Mouse (Mus musculus) large intestine, adult 2 months (tissue): Measurements from ENCODE around the gene Snrnp35. TPM values are rescaled to one million over a fixed set of nuclear protein-coding genes. Genes with fewer than 3 reads are reported as not detected.
"Not testable (repeated sequence)": the region's sequence is repeated elsewhere in the genome, so short reads cannot be mapped to it uniquely, and the experiment has no call there.

ENCODE experiments used
- DNase-seq: peaks from one replicate; pipeline ENCODE4 v3.0.0-alpha.2; 2012; ENCODE audit warnings: low read depth, low spot score
- WGBS: fragments of 180-500 bp; shearing (Covaris S2); methylation state at CpG from one replicate; pipeline ENCODE4 v1.1.7; 2018; 5-methylcytosine and 5-hydroxymethylcytosine counted together
- polyA plus RNA-seq: library from polyadenylated mRNA; depleted of rRNA; stranded (reverse); fragments of >200 nt; gene quantifications from 2 replicates; pipeline ENCODE4 v1.2.3, GENCODE M21; 2012

The Snrnp35 gene
- polyA plus RNA-seq, 1 experiment, result 3.8 TPM

DNA sequence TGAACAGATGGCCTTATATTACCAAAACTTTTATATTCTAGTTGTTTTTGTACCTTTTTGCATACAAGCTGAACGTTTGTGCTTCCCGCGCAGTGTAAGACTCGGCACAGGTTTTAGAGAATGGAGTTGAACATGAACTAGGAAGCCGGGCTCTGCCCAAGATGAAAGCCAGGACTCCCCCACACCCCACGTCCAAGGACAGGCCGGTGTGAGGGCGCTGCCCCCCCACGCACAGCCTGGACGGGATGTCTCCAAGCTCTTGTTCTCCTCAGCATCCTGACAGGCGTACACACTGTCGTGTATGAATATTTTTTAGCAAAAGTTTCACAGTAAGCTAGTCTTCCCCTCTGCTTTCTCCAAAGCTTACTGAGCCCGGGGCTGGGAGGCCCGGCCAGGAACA lies 22.0 kb upstream of the Snrnp35 start:
- DNase-seq, result not testable (repeated sequence)
- WGBS, result 89% methylated on average over 14 of the region's 14 CpGs

DNA sequence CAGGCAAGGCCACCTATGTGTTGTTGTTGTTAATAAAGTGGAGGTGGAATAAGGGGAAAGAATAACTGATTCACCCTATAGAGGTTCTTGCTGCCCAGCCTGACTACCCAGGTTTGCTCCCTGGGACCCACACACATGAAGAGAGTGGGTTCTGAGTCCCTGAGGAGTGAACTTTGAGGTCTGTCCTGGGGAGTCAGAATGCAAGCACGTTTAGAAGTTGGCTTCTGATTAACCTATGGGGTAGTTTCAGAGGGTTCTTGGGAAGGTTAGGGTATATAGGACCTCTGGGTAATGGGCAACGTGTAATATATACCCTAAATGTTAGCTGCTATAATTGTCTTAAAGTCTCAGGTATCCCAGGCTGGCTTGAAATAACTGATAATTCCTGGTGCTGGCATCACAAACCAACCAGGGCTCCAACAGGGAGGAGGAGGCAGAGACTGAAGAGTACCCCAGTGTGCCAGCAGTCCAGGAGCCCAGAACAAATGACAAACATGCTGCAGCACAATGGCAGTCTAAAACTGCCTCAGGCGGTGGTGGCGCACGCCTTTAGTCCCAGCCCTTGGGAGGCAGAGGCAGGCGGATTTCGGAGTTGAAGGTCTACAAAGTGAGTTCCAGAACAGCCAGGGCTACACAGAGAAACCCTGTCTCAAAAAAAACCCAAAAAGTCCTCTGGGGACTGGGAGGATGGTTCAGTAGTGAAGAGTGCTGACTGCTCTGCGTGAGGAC lies 20.5 kb upstream of the Snrnp35 start:
- DNase-seq, result no peak
- WGBS, result 84% methylated on average over 8 of the region's 8 CpGs

DNA sequence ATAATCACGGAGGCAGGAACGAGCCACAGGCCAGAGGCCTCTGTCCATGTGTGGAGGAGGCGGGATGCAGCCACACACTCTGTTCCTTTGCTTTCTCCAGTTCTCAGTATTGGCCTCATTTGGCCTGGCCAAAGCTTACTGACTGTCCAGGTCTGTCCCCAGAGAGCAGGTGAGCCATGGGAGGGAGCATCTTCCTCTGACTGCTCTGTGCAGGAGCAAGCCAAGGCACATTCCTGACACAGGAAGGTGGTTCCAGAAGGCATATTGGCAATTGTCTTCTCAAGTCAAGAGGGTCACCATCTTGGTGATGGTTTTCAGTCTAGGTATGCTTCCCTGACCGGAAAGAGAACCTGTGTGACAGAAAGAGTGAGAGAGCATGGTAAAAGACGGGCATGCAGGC lies 19.5 kb upstream of the Snrnp35 start:
- no peak for DNase-seq
- WGBS, result 87% methylated on average over 5 of the region's 5 CpGs

DNA sequence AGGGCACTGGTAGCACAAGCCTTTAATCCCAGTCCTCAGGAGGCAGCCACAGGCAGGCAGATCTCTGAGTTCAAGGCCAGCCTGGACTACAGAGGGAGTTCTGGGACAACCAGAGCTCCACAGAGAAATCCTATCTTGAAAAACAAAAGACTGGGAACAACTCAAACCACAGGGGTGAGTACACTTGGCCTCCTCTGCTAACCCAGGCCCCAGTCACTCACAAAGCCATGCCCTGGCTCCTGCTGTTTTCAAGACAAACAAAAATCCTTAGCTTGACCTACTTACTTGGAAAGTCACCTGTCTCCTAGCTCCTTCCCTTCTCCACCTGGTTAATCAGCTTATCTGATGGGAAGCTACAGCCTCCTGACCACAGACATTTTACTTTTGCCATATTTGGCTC lies 18.0 kb upstream of the Snrnp35 start:
- no peak for DNase-seq

DNA sequence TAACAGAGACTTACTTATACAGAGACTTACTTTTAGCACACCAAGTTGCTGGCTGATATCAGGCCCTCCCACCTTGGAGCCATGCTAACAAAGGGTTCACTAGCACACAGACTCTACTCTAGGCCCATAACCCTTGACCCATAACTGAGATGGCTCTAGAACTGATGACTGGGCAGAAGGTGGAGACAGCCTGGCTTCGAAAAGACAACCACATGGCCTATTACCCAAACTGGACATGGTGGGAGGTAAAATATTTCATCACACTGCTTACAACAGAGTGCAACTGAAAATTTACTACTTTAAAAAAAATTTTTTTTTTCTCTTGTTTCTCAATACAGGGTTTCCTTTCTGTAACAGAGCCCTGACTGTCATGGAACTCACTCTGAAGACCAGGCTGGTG lies 15.2 kb upstream of the Snrnp35 start:
- no peak for DNase-seq
- 81% methylated on average over 1 of the region's 1 CpGs for WGBS

DNA sequence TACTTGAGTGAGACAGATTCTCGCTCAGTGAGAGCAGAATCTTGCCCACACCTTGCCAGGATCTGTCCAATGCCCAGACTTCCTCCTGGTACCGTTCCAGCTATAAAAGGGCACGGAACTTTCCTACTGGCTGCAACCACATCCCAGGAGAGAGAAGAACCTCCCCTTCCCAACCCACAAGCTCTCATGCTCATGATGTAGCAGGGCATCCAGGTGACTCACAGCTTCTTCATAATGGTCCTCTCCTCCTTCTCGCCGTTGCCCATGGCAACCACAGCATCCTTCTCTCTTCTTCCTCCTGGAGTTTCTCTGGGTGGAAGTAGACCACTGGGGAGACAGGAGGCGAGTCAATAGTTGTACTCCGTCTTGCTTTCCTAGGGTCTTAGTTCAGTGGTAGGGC lies 14.6 kb upstream of the Snrnp35 start:
- no peak for DNase-seq
- WGBS, result 79% methylated on average over 7 of the region's 7 CpGs

DNA sequence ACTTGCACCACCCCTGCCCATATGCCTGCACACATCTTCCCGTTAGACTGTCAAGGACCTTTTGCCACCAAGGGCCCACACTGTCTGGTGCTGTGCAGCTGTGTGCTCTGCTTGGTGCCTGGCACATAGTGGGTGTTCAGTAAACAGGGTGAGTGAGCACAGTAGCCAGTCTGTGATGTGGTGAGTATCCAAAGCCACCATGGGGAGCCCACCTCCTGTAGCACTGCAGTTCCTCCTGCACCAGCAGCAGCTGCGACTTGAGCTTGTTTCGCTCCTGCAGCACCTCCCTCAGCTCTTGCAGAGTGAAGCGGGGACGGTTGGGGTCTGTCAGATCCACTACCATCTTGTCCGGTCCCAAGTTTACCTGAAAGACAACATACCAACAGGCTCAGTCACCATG lies 13.4 kb upstream of the Snrnp35 start:
- no peak for DNase-seq
- WGBS, result 95% methylated on average over 6 of the region's 6 CpGs

DNA sequence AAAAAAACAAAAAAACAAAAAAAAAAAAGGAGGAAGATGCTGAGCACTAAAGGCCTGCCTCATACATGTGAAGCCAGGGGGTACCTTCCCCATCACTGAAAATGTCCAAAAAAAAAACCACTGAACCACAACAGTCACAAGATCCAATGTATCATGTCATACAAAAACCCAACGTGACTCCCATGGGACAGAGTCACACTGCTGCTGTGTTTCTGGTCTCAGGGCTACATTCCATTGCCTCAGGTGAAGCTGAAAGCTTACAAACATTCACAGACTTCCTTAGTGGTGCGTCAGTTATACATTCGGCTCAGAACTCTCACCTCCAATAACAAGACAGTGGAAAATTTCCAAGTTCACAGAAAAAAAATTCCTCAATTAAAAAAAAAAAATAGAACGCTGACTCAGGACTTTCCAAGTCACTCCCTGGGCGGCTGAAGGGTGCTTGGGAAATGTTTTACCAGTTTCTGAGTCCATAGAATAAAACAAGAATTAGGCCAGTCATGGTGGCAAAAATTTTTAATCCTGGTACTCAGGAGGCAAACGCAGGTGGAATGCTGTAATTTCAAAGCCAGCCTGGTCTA lies 12.3 kb upstream of the Snrnp35 start:
- WGBS, result 80% methylated on average over 6 of the region's 6 CpGs
- no peak for DNase-seq

DNA sequence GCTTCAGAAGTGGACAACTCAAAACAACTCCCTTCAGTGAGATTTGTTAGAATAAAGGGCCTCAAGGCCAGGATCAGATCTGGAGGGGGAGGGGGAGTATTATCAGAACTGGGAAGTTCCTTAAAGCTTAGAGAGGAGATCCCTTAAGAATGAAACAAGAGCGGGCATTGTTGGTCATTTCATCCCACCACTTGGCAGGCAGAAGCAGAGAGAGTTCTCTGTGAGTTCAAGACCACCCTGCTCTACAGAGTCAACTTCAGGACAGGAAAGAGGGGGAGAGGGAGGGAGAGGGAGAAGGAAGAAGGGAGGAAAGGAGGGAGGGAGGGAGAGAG lies 4.1 kb upstream of the Snrnp35 start:
- DNase-seq, result no peak
- WGBS, result 83% methylated on average over 1 of the region's 1 CpGs

DNA sequence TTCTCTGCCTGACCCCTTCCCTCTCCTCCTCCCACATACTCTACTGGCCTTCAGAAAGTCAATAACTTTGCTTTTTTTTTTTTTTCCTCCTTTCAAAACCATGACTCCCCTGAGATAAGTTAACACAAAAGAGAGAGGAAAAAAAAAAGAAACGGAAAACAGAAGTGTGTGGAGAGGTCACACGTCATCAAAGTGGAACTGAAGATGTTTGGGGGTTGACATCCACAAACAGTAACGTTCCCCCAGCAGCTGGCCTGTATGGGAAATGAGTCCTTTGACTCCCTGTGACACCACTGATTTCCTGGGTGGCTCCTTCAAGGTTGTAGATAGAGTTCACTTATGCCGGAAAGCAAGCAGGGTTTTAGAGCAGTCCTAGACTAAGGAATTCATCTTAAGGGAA lies 2.8 kb upstream of the Snrnp35 start:
- no peak for DNase-seq

DNA sequence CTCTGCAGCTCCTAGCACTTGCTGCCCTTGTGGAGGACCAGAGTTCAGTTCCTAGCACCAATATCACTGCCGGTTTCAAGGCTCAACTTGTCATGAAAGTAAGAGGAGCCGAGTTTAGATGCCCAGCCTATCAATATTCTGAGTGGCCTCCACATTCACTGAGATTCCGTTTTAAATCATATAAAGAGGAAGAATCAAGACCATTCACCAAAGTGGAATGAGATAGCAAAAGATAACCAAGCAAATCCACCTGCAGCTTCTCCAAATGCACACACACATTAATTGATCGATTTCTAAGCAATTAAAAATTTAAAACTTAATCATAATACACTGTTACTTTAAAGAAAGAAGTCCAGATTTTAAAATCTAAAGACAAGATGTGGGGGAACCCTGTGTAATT lies 1.2 kb upstream of the Snrnp35 start:
- 89% methylated on average over 4 of the region's 4 CpGs for WGBS
- no peak for DNase-seq

More for the DNA sequence above, 2.8 kb upstream of the Snrnp35 start:
- 78% methylated on average over 4 of the region's 4 CpGs for WGBS

DNA sequence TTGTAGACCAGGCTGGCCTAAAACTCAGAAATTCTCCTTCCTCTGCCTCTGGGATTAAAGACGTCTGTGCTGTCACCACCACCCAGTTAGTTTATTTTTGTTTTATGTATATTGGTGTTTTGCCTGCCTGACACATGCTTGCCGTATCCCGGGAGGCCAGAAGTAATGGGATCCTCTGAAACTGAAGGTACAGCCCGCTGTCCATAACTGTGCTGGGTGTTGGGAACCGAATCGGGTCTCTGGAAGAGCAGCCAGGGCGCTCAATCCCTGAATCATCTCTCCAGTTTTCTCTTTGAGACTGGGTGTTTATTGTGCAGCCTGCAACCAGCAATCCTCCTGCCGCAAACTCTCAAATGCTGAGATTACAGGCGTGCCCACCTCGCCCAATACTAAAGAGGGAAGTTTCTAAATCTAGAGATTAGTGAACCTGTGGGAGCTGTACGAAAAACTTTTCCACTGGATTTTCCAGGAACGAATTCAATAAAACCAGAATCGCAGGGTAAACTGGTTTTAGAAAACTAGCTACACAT lies 433 bp upstream of the Snrnp35 start:
- WGBS, result under 1% methylated on average over 13 of the region's 13 CpGs
- DNase-seq, result peak; percentile 39

DNA sequence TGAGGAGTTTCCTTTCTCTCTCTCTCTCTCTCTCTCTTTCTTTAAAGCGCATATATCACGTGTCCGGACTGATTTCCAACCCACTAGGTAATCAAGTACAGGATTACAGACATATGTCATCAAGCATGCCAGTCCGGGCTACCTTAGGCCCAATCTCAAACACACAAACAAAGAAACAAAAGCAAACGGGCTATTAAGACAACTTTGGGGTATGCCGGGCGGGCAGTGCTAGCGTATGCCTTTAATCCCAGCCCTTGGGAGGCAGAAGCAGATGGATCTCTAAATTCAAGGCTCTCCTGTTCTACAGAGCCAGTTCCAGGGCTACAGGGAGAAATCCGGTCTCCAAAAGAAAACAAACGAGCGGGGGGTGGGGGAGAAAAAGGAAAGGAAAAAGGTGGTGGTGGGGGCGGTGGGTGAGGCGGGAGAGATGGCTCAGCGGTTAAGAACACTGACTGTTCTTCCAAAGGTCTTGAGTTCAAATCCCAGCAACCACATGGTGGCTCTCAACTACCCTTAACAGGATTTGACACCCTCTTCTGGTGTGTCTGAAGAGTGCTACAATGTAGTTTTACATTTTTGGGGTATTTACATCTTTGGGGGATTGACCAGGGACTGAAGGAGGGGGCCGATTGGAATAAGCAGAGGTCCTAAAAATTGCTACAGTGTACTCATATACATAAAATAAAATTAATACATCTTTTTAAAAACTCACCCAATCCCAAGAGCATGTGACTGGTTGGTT lies 892 bp downstream of the Snrnp35 start:
- WGBS, result 7% methylated on average over 15 of the region's 15 CpGs
- no peak for DNase-seq

DNA sequence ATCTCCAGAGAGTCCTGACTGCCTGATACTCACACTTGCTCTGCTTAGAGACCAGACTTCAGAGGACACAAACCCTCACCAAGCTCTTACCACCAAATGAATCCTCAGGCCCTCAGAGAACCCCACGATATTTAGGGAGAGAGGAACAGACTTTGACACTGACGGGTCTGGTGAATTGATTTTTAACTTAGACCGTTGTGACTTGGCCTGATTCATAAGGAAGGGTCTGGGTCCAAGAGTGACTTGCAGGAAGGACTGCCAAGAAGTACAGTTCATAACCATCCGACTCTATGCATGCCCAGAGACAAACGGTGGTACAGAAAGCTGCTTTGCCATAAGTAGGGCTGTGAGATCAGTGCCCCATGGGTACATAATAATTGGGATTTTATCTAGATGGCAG lies 2.7 kb downstream of the Snrnp35 start:
- 88% methylated on average over 5 of the region's 5 CpGs for WGBS
- no peak for DNase-seq

DNA sequence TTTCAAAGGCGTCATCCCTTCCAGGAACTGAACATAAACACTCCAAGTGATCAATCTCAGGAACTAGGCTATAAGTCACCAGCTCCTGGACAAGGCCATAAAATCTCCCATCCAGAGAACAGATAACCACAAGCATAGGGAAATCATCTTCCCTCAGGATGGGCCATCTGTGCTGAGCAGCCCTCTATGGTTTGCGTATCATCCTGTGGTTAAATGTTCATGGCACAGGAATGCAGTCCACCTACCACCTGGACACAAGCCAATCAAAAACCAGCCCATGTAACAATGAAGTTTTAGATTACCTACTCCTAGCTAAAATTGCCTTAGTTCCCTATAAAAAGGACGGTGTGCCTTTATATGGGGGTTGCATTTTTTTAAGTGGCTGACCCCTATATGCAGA lies 6.0 kb downstream of the Snrnp35 start:
- 88% methylated on average over 3 of the region's 3 CpGs for WGBS
- DNase-seq, result no peak

DNA sequence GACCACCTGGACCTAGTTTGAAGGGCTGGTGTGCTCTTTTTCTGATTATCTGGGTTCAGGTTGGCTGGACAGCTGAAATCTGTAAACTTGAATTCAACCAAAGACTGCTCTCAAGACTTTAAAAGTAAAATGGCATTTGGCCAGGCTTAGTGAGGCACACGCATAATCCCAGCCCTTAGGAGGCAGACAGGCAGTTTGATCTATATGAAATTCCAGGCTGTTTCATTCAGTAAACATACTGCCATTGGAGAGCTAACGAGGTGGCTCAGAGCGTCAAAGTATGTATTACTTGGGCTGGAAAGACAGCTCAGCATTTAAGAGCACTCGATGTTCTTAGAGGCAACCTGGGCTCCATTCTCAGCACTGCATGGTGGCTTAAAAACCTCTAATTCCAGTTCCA lies 8.8 kb downstream of the Snrnp35 start:
- DNase-seq, result no peak
- WGBS, result 75% methylated on average over 4 of the region's 4 CpGs

DNA sequence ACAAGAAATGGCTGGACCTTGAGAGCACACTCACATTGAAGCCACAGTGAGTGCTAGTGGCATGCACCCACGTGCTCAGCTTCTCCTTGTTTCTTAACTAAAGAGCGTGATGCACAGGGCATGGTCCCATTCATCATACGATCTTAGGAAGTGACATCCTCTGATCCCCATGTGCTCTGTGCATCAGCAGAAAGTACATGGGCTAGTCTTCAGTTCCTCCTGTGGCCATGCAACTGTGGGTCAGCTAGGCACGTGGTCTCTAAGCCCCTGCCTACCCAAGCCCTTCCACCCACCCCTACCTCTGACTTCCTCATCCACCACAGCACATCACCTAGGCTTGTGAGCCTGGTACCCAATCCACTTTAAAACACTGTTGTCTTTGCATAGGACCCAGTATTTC lies 9.7 kb downstream of the Snrnp35 start:
- no peak for DNase-seq
- 83% methylated on average over 4 of the region's 4 CpGs for whole genome bisulfite sequencing

DNA sequence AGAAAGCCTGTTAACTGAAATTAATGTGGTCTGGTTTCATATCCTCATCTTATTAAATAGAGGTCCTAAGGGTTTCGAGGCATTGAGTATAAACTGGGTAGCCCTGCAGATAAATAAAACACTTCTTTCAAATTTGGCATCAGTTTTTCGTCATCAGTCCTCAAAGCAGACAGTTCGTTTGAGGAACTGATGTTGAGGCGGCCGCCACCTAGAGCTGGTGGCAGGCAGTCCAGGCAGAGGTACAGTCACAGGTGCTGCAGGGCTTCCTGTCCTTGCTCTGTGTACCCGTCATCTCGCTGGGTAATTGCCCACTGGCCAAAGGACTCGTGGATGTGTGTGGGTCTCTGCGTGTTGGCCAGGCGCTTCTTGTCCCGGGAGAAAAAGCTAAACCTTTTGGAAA lies 10.5 kb downstream of the Snrnp35 start:
- WGBS, result 79% methylated on average over 11 of the region's 11 CpGs
- no peak for DNase-seq

DNA sequence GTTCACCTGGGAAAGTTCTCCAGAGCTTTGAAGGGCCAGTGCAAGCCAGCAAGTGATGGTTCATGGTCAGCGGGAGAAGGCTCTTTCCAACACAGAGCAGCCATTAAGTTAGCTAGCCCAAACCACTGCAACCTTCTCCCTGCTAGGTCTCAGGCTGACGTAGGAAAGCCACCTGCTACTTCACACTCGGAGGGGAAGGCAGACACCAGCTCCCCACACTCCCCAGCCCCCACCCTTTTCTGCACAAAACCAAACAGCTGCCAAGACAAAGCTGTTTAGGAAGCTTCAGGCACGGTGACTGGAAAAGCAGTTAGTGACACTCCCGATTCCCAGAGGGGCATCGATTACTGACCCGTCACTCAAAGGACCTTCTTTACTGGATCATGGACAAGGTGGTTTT lies 12.6 kb downstream of the Snrnp35 start:
- 57% methylated on average over 7 of the region's 7 CpGs for WGBS
- DNase-seq, result no peak

DNA sequence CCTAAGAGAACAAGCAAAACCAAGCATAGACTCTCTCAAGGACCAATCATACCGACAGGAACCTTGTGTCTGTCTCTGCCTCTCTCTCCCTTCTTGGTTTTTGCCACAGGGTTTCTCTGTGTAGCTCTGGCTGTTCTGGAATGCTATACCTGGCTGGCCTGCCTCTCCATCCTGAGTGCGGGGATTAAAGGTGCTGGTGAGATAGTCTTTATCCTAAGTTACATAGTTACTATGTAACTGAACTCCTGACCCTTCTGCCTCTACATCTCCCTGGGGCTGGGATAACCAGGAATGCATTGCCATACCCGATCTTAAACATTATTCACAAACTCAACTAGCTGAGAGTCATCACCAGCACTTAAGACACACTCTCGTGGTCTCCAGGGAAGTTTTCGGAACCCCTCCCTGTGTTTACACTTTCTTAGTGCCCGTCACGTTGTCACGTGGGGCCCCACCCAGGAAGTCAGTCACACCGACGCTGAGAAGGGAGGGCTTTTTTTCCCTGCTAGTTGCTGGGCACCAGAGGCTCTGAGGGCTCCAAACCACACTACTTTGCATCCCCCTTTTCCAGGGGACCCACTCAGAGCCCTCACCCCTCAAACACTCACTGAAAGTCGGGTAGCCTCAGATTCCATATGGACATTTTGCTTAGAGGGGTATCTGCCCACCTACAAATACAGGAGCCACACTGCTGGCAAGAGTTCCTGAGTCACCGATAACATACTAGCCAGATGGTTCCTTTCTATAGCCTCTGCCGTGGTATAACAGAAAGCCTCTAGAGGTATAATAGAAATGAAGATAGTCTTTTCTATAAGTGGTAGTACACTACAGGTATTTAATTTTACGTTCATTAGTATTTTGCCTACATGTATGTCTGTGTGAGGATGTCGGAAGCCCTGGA lies 13.9 kb downstream of the Snrnp35 start:
- 32% methylated on average over 15 of the region's 15 CpGs for WGBS
- DNase-seq, result no peak
